Mouse (Mus musculus) lung, adult 18-20 months (tissue): Measurements from ENCODE around the gene Ptprg.

Experiments used
- DNase-seq, 2 experiments: peaks; one replicate each; pipeline ENCODE4 v3.0.0; 2022; ENCODE audit warnings: mixed read lengths in 2 of 2

Gene Ptprg

DNA sequence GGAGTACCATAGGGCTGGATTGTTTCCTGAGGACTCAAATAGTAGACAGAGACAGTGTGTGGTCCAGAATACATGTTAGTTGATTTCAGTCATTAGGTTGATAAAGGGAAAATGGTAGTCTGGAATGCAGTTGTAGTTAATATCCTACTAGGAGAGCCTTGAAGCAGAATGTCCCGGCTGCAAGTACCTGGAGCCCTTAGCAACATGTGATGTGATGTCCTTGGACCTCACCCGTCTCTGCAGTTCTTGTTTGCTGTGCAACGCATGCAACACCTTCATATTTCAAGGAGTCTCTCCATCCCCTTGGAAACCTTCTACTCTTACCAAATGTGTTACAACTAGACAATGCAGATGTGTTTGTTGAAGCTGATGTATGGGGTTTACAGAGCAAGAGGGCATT is 280.3 kb downstream of the Ptprg start:
- no peak for DNase-seq

DNA sequence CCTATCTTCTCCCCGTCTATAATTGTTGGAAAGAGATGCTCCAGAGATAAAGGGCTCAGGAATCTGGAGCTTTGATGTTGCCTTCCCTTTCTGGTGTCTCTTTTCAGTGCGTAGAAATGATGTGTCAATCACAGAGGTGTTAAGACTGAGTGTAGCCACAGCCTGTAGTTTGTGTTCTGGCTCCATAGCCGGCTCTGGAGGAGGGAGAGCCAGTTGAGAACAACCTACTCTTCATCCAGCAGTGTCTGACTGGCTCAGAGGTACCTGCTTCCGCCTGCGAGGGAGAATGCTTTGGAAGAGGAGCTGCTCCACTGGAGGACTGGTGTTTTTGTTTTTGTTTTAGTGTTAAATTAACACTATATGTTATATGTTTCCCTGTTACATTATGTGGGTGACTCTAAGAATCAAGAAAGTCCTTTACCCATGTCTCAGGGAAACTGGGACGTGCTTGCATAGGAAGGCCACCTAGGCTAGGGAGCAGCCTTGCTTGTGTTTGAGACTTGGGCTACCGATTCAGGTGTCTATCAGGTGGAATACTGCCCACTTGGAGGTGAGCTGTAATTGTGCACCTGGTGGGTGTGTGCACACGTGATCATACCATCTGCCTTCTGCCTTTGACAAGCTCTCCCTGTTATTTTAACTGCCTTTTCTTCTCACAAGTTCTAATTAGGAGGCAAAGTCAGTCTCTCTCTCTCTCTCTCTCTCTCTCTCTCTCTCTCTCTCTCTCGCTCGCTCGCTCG is 282.5 kb downstream of the Ptprg start:
- no peak for DNase-seq

DNA sequence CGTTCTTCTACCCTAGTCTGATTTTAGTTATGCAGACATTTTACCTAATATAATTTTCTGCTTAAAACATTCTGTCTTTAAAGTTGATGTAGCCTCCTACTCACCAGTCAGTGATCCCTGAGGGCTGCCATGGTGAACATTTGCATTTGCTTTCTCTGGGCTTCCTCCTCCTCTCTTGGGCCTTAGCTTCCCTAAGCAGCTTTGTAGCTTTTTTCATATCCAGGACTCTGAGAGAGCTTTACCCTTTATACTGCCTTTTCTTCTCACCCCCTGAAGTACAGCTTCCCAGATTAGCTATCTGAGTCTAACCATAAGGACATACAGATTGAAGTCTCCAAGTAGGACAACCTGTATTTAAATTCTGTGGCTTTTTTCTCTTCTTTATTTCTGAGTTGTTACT is 284.4 kb downstream of the Ptprg start:
- no peak for DNase-seq

DNA sequence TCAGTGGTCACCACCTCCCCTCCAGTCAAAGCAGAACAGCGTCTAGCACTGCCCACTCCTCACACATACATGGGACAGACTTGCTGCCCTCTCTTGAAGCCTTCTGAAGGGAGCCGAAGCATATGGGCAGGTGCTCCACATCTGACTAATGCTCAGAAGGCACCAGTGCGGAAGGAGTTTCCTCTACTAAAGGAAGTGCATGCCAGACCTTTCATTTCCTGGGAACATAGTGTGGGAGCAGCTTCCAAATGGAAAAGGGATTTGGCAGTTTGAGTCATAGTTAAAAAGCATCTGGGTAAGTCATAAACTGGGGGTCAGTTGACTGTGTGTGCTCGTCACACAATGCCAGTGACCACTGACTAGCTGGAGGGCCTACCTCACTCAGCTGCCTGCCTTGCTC is 288.3 kb downstream of the Ptprg start:
- DNase-seq, result no peak

DNA sequence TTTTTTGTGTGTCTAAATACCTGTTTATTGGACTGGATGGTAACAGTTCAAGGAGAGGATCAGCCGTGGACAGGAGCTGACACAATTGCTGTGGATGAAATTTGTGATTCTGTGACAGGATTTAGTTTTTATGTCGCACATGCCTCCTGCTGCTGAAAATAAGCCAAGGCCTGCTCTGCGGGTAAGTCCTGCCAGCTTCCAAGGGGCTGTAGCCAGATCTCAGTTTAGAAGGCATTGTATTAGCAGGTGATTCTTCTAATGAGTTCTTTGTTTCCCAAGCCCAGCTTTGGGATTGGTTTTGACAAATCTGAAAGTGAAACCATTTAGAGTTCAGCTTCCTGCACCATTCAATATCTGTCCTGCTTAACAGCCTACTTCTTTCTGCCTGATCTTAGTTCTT is 299.6 kb downstream of the Ptprg start:
- DNase-seq, result no peak

DNA sequence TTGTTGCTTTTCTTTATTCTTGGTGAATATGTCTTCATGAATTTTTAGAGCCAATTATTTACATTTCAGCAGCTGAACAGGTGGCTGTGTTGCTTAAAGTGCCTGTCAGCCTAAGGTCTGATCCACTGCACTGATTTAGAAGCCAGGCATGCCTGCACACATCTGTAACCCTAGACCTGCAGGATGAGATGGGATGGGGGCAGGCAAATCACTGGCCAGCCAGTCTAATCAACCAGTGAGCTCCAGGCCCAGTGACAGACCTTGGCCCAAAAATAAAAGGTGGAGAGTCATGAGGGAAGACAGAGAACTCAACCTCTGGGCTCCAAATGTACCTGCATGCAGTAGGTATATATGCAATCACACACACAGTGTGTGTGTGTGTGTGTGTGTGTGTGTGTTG is 302.2 kb downstream of the Ptprg start:
- DNase-seq, result no peak

DNA sequence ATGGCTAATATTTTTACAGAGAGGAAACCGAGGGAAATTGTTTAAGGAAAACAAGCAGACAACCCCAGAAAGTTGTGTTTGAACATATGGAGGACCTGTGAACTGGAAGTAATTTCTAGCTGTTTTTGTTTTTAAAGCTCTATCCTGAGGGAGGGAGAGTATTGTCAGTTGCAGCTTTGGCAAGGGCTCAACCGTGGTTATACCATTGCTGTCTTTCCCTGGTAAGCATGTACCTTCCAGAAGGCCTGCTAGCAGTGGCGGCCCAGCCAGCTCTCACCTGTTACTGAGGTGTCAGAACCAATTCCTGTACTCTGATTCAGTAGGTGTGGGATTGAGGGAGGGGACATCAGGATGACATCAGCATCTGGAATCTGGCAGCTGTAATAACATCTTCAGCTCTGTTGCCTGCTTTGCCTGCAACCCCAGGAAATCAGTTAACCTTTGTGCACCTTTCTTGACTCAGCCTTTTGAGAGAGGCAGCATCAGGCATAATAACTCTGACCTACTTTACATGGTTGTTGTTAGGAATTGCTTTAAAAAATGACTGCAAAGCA is 304.7 kb downstream of the Ptprg start:
- DNase-seq, result no peak

DNA sequence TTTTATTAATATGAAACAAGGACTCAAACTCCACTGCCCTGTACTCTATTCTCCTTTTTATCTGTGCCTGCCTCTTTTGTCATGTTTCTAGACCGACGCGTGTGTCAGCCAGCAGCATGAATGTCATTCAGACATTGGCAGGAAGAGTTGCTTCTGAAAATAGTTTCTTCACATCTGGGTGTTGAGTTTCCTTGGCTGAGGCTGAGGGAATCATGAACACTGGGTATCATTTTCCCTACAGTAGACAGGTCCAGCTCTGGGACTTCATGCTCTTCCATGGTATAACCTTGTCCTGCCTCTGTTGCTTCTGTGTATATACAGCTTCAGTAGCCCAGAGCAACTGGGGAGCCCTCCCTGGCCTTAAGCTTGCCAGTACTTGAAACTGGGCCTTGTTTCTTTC is 310.0 kb downstream of the Ptprg start:
- DNase-seq, result no peak

DNA sequence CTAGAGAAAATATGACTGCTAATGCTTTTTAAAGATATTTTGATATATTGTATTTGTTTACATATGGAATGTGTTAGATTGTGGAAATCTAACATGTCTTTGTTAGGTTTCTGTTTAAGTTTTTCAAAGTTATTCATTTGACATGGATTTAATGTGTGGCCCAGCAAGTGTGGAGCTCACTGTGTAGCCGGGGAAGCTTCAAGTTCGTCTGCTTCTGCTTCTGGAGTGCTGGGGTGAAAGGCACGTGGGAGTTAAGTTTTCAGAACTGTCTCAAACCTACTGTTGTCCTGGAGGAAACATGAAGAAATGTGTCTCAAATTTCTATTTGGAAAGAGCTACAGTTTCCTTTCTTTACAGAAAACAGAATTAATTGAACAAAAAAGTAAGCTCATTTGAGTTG is 311.5 kb downstream of the Ptprg start:
- DNase-seq, result no peak

DNA sequence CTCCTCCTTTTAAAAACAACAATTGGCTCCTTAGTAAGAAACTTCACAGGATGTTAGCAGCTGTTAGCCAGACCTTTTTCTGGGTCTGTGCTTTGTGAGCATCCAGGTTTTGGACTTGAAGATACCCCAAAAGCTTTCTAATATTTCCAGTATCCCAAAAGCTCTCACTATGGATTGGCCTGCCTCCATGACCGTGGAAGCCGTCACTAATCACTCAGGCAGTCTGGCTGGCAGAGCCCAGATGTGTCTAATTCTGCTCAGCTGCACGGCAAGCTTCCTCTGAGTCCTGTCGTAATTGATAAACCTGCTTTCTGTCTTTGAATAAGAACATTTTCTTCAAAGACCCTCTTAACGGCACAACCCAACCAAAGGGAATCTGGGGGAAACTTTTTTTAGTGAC is 312.0 kb downstream of the Ptprg start:
- no peak for DNase-seq

DNA sequence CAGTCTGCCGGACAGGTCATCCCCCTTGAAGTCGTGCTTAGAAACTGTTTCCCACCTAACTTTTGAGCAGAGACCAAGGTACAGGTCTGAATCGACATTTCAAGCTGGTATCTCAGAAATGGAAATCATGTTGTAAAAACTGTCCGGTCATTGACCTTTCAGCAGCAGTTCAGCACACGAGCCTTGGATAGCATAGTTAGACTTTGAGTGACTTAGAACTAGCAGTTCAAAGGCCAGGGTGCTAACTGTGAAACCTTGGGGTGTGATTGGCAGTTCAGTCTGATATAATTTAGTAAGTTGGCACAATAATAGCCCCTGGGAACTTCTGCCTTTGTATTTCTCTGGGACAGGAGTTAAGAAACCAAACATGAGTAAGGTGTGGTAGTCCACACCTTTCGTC is 312.5 kb downstream of the Ptprg start:
- DNase-seq, result no peak

DNA sequence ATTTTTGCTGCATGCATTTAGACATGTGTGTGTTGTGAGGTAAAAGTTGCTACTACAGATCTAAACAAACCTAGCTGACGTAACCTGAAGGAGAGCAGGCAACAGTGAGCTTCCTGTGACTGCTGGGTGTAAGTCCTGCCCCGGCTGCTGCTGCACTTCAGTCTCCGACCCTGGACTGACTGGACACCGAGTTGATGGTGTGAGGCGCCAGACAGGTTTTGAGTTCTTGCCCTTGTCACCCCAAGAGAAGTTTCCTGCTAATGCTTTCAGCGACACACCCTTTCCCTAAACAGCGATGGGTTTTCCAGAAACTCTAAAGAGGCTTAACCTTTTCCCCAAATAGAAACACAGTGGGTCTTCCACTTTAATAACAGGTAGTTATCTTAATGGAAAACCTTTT is 313.1 kb downstream of the Ptprg start:
- DNase-seq, result peak in 1 of 2 experiments; percentile 10

DNA sequence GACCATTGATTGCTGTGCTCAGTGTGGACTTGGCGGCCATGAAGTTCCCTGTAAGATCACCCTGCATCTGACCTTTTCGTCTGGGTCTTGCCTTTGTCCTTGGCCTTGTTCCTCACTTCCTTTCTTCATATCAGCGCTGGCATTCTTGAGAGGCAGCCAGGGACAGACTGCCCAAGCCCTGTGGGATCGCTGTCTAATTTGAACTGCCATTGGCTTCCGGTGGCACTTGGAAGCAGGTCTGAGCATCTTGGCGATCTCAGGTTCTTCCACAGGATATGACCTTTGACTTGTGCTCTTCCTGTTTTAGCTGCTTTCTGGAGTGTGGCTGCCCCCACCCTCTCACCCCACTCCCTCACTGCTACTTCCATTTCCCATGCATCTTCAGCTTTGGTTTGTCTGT is 315.3 kb downstream of the Ptprg start:
- peak; percentile 65 to 76 for DNase-seq

DNA sequence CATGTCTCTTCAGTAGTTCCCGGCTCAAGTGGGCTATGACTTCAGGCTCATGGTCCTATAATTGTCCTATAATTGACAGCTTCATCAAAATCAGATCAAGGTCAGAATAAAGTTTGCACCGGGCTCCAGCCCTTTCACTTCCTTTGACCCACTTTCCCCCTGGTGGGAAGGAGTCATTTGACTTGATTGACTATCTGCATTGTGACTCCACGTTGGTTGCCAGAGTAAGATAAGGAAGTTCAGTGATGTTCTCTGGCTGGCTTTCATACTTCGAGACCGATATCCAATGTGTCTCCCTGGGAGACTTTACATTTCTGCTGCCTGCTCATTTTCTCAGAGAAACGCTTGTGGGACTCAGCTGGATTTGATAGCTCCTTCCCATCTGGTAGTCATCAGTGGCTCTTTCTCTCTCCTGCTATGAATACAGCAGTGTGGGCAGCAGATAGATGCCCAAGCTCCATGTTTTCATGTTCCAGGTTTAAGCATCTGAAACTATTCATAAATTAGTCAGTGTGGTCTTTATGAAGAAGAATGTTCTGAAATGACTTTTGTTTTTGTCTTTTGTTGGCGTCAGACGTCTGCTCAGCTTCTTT is 318.5 kb downstream of the Ptprg start:
- no peak for DNase-seq

DNA sequence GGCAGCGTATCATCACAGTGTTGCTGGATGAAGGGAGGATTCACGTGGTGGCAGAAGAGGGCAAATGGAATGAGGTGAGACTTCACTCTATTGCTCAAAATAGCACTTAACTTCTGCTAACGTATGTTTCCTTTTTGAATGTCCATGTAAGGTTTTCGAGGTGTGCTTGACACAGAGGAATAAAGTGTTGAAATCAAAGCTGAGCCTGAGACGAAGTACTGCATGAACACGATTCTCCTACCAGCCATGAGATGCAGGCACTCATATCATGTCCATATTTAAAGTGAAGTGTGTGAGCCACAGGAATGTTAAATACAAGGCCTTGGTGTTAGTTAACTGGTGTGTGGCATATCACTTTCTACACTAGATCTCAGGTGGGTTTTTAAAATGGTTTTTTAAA is 320.9 kb downstream of the Ptprg start:
- DNase-seq, result no peak

DNA sequence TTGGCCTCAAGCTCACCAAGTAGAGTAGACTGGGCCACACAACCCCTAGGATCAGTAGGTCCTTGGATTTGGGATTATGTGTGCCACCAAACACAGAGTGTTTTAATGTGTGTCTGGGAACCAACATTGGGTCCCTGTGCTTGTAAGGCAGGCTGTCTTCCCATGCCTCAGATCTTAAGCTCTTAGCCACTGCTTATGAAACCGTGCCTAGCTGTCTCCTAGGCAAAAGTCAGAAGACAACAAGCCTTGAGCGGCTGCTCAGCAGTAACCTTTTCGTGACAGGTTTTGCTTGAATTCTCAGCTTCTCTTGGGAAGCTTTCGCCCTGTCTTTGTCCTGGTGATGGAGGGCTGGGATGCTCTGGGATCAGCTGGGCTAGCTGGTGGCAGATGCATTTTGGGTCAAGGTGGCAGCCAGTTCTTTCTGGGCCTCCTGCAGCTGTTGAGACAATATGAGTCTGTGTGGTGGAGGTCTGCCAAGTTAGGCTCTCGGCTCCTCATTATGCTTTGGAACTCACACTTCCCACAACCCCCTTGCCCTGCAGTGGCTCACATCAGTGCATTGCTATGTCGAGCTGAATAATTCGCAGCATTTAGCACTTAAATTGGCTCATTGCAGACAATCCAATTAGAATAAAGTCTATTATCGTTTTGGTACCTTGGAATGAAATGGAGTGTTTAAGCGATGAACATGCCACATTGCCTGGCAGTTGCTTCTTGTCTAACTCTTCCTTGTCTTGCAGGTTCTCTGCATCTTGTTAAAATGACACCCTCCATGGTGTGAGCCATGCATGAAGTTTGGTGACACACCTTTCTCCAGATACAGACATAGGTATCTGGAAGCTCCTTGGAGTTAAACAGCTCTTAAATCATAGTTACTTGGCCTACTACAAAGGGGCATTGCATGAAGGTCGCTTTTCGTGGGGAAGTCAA is 321.9 kb downstream of the Ptprg start:
- DNase-seq, result no peak

DNA sequence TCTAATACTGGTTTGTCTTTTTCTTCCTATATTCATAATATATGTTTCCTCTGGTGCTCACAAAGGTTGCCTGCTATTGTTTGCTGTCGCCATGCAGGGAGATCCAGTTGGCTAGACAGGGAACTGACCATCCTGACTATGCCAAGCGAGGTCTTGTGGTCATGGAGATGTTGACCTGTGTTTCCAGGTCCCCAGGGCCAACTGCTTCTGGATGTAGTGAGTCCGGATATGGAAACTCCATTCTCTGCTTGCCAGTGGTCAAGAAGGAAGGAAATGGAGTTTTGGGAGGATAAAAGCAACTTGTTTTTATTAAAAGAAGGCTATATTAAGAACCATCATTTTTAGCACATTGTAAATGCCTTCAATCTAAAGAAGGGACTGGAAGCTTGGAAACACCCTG is 327.8 kb downstream of the Ptprg start:
- no peak for DNase-seq

DNA sequence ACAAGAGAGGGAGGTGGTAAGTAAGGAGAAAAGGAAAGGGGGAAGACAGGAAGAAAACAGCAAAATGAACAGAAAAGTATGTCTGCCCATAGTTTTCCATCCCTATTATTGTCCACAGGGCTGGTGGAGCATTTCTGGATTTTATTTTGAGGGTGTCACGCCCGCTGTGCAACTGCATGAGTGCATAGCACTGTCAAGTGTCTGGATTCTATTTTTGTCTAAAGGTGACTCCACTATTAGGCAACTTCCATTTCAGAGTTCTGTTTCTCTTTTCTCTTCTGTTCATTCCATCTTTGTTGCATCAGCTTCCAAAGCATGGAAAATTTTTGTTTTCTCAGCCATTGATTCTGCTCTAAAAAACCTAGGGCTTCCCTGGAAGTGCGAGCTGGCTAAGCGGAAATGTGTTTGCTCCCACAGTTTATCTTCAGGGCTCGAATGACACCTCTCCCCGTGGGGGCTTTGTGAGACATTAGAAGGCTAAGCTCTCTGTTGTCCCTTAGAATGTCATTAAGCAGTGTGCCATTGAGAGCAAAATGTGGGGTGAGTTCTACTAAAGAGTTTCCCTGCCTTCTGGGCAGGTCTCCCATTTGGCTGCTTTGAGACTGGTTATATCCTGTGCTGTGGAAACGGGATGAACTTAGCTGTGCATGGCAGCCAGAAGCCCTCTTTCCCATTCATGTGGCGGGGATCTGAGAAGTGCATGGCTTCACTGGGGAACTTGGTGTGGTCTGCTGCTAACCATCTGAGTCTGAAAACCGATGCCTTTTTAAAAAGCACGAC is 330.0 kb downstream of the Ptprg start:
- peak in 1 of 2 experiments; percentile 10 for DNase-seq

DNA sequence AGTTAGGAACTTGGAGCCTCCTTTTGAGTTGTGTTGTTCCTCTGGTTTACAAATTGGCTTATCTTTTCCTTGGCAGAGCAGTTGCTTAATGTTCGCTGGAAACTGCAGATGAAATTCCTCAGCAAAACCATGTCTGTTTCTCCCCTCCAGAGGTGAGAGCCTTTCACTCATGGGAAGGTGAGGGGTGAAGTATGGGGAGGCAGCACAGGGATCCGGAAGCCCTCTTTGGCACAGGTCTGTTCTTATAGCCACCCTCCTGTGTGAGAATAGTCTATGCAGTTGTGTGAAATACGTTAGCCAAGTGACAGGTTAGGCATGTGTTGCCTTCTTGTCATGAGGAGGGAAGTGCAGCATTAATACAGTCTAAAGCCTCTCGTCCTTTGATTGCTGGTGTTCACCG is 330.7 kb downstream of the Ptprg start:
- no peak for DNase-seq

DNA sequence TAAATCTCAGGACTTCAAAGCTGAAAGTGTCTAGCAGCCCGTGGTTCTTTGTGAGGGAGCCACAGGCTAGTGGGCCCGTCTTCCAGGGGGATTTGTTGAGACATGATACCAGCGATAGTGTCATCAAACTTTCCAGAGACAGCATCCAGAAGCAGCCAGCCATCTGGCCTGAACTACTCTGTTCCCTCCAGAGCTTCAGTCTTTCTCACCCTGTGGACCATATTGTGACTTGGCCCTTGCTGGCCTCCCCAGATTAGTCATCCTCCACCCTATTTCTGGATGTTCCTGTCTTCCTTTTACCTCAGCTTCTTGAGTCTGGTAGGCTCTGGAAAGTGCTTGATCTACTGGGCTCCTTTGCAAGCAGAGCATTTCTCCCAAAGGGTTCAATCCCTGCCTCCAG is 333.1 kb downstream of the Ptprg start:
- no peak for DNase-seq

DNA sequence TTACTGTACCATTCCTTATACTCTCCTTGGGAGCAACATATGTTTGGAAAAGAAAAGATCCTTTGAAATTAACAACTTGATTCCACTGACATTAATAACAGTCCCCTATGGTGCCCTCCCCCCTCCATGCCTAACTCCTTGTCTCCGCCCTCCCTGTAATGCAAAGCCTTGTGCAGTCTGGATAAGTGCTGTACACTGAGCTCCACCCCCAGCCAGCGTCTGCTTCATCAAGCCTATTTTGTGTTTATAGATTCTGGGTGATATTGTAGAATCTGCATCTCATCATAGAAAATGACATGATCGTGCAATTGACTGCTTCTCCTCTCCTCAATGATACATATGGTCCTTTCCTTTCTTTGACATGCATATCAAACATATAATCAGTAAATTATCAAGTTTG is 337.6 kb downstream of the Ptprg start:
- no peak for DNase-seq

DNA sequence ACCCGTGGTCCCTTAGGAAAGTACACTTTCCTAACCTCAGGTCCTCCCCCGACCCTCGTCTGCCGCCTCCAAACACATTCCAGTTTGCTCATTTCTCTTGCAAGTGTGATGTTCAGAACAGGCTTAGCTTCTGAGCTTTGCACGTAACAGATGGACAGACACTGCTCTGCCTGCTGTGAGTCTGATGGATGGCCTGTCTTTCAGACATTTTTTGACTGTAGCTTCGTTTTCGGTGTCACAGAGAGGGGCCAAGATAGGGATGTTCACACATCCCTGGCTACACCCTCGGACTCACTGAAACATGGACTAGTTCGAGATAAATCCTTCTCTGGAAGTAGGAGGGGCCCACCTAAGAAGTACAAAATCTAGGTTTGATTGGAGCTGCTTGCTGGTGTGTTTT is 339.3 kb downstream of the Ptprg start:
- no peak for DNase-seq

DNA sequence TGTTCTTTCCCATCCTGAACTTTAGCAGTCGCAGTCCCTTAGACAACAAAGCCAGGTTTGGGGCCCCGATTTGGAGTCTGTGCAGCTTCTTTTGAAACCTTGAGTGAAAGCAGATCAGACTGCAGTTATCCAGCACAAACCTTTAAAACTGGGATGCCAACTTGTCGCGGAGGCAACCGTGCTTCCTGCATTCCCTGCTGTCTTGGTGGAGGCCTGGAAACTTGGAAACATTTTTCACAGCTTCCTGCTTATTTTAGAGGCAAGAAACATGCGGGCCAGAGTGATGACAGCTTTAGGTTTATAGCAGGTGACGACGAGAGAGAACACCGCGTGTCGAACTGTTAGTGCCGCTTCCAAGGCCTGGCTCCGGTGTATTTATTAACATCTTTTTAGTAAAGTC is 342.2 kb downstream of the Ptprg start:
- no peak for DNase-seq
